Mouse (Mus musculus) forebrain, postnatal 0 days (tissue): ENCODE data around the gene Efna5. TPM values are rescaled to one million over a fixed set of nuclear protein-coding genes. Genes with fewer than 3 reads are reported as not detected.

Experiments used
- ATAC-seq: fragments of 200-750 bp; cut with Nextera tagmentation; 2 replicates; pipeline ENCODE4 v1.8.0; 2017; ENCODE audit warnings: mild to moderate bottlenecking, moderate library complexity
- DNase-seq: peaks from one replicate; pipeline ENCODE4 v3.0.0-alpha.2; 2015
- H3K27ac ChIP-seq: fragments of 300-500 bp; sonication (generic); 2 replicates; pipeline ENCODE4 v1.5.1; 2014; ENCODE audit warnings: low read depth, mild to moderate bottlenecking, antibody characterized with exemption, low read length, moderate library complexity, mixed read lengths
- H3K27me3 ChIP-seq: fragments of 300-500 bp; sonication (generic); 2 replicates; pipeline ENCODE4 v1.6.1; 2014; ENCODE audit warnings: mild to moderate bottlenecking, low read length, mixed read lengths; ENCODE audit not compliant: insufficient read depth
- H3K36me3 ChIP-seq: fragments of 300-500 bp; sonication (generic); 2 replicates; pipeline ENCODE4 v1.6.1; 2014; ENCODE audit warnings: mild to moderate bottlenecking, moderate library complexity; ENCODE audit not compliant: insufficient read depth
- H3K4me1 ChIP-seq: fragments of 300-500 bp; sonication (generic); 2 replicates; pipeline ENCODE4 v1.6.1; 2014; ENCODE audit warnings: antibody characterized with exemption; ENCODE audit not compliant: insufficient read depth
- H3K4me2 ChIP-seq: fragments of 300-500 bp; sonication (generic); 2 replicates; pipeline ENCODE4 v1.6.1; 2014; ENCODE audit warnings: low read depth, mild to moderate bottlenecking, moderate library complexity
- H3K4me3 ChIP-seq: fragments of 300-500 bp; sonication (generic); 2 replicates; pipeline ENCODE4 v1.5.1; 2014; ENCODE audit warnings: low read depth, low read length, mixed read lengths
- H3K9ac ChIP-seq: fragments of 300-500 bp; sonication (generic); 2 replicates; pipeline ENCODE4 v1.6.1; 2014; ENCODE audit warnings: mild to moderate bottlenecking
- H3K9me3 ChIP-seq: fragments of 300-500 bp; sonication (generic); 2 replicates; pipeline ENCODE4 v1.6.1; 2016; ENCODE audit warnings: low read length
- CTCF ChIP-seq: sonication (generic); IDR thresholded peaks from 2 replicates; pipeline ENCODE4 v1.5.1; 2016; ENCODE audit warnings: antibody characterized with exemption, control low read depth, low read depth
- WGBS: fragments of 180-500 bp; shearing (Covaris S2); extraction: QIAGEN DNeasy Blood & Tissue Kit; methylation state at CpG from one replicate; pipeline ENCODE4 v1.1.7; 2014; 5-methylcytosine and 5-hydroxymethylcytosine counted together
- polyA plus RNA-seq: library from polyadenylated mRNA; unstranded; fragments of >200 nt; fragmentation: Nextera tagmentation; extraction: Ambion mirVana; gene quantifications from 2 replicates; pipeline ENCODE4 v1.2.1, GENCODE M21; 2015
- total RNA-seq: library from RNA; depleted of rRNA; stranded (reverse); fragments of >200 nt; gene quantifications from 2 replicates; pipeline ENCODE4 v1.2.3, GENCODE M21; 2014

Gene Efna5
- total and polyA plus RNA-seq, 2 experiments from 2014 or later, result 7.0 to 27.0 TPM

GRCm38 (mm10) chr17:62844329-62844728 lies 36.8 kb downstream of the Efna5 start:
- no peak overlapping the region for H3K27ac ChIP-seq
- DNase-seq, result no peak
- H3K36me3 ChIP-seq, result no peaks in the 10 kb centered on the region
- no peak for ATAC-seq
- H3K9me3 ChIP-seq, result no peaks in the 10 kb centered on the region
- H3K27me3 ChIP-seq, result no peaks in the 10 kb centered on the region
- 31% methylated on average over 5 of the region's 5 CpGs for WGBS
- TF ChIP-seq CTCF, result no peak
- H3K4me1 ChIP-seq, result no peaks in the 10 kb centered on the region
- no peak overlapping the region for H3K9ac ChIP-seq
- H3K4me3 ChIP-seq, result no peak overlapping the region
- H3K4me2 ChIP-seq, result no peak overlapping the region

- H3K4me1 ChIP-seq, result no peaks in the 10 kb centered on the region
- no peaks in the 10 kb centered on the region for H3K36me3 ChIP-seq
- H3K4me2 ChIP-seq, result no peak overlapping the region
- no peak for TF ChIP-seq CTCF
- DNase-seq (no peak), ATAC-seq (no peak)
- H3K4me3 ChIP-seq, result no peak overlapping the region
- WGBS, result 41% methylated on average over 7 of the region's 7 CpGs
- H3K9me3 ChIP-seq, result no peaks in the 10 kb centered on the region
- H3K9ac ChIP-seq, result no peak overlapping the region
- no peaks in the 10 kb centered on the region for H3K27me3 ChIP-seq
- no peak overlapping the region for H3K27ac ChIP-seq
Measured at GRCm38 (mm10) chr17:62837336-62837735, 43.8 kb downstream of the Efna5 start.

- Histone ChIP-seq H3K9me3 (no peaks in the 10 kb centered on the region), H3K9ac (no peak overlapping the region), H3K36me3 (no peaks in the 10 kb centered on the region), H3K4me1 (no peaks in the 10 kb centered on the region), H3K4me3 (no peak overlapping the region), H3K27me3 (no peaks in the 10 kb centered on the region), H3K4me2 (no peak overlapping the region), H3K27ac (no peak overlapping the region)
- DNase-seq, result no peak
- no peak for ATAC-seq
- WGBS, result 88% methylated on average over 6 of the region's 6 CpGs
- TF ChIP-seq CTCF, result no peak
Measured at GRCm38 (mm10) chr17:62836598-62837106, 44.5 kb downstream of the Efna5 start.

GRCm38 (mm10) chr17:62832550-62833127 lies 48.5 kb downstream of the Efna5 start:
- Histone ChIP-seq H3K4me3 (no peak overlapping the region), H3K4me2 (no peak overlapping the region), H3K9me3 (no peaks in the 10 kb centered on the region), H3K9ac (no peak overlapping the region), H3K4me1 (no peaks in the 10 kb centered on the region), H3K27me3 (no peaks in the 10 kb centered on the region), H3K27ac (no peak overlapping the region), H3K36me3 (no peaks in the 10 kb centered on the region)
- 66% methylated on average over 16 of the region's 16 CpGs for whole genome bisulfite sequencing
- no peak for ATAC-seq
- TF ChIP-seq CTCF, result no peak
- DNase-seq, result no peak

- Histone ChIP-seq H3K36me3 (no peaks in the 10 kb centered on the region), H3K9me3 (no peaks in the 10 kb centered on the region), H3K4me3 (no peak overlapping the region), H3K27me3 (no peaks in the 10 kb centered on the region), H3K4me1 (no peaks in the 10 kb centered on the region), H3K9ac (no peak overlapping the region), H3K4me2 (no peak overlapping the region), H3K27ac (no peak overlapping the region)
- DNase-seq (no peak), ATAC-seq (no peak)
- no peak for TF ChIP-seq CTCF
- WGBS, result 76% methylated on average over 6 of the region's 6 CpGs
Measured at GRCm38 (mm10) chr17:62827549-62827948, 53.6 kb downstream of the Efna5 start.

GRCm38 (mm10) chr17:62821219-62821618 lies 59.9 kb downstream of the Efna5 start:
- Histone ChIP-seq H3K36me3 (no peaks in the 10 kb centered on the region), H3K4me3 (no peak overlapping the region), H3K4me2 (no peak overlapping the region), H3K27ac (no peak overlapping the region), H3K4me1 (no peaks in the 10 kb centered on the region), H3K9ac (no peak overlapping the region), H3K9me3 (no peaks in the 10 kb centered on the region), H3K27me3 (no peaks in the 10 kb centered on the region)
- 59% methylated on average over 11 of the region's 11 CpGs for WGBS
- DNase-seq, result peak; percentile 72
- ATAC-seq, result peak; percentile 79
- TF ChIP-seq CTCF, result no peak

GRCm38 (mm10) chr17:62819931-62820330 lies 61.2 kb downstream of the Efna5 start:
- Histone ChIP-seq H3K9me3 (no peaks in the 10 kb centered on the region), H3K4me3 (no peak overlapping the region), H3K4me1 (no peaks in the 10 kb centered on the region), H3K27ac (no peak overlapping the region), H3K9ac (no peak overlapping the region), H3K4me2 (no peak overlapping the region), H3K36me3 (no peaks in the 10 kb centered on the region), H3K27me3 (no peaks in the 10 kb centered on the region)
- no peak for TF ChIP-seq CTCF
- 89% methylated on average over 5 of the region's 5 CpGs for WGBS
- ATAC-seq (no peak), DNase-seq (no peak)
